Mouse (Mus musculus): ENCODE measurements around the gene Igll1. TPM values are rescaled to one million over a fixed set of nuclear protein-coding genes. Genes with fewer than 3 reads are reported as not detected.

The Igll1 gene
- polyA plus RNA-seq, 1 experiment from 2014 or later: 18.9 TPM

DNA sequence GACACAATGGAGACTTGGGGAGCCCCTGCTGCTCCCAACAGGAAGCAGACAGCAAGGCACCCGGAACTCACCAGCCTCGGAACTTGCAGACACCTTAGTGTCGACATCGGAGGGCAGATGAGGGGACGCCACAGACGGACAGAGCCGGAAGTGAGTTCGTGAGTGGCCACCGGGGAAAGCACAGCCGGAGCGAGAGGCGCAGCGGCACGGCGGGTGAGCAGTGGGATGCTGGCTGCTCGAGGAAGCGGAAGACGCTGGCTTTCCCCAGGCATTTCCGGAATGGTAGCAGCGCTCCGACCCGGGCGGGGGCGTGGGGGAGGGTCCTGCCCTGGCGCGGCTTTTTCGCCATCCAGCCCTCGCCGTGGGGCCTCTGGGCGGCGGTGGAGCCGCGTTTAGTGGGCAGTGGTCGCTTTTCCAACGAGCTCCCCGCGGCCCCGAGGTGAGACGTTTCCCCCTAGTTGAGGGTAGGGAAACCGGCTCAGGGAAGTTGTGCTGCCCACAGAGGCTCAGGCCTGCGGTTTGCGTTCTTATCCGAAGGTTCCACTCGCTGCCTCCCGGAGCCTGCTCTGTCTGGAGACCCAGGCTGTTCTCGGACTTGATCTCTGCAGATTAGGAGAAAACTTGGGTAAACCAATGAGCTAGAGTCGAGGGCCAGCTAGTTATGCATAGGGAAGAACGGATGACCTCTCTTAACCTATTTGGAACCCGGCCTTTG, 7.0 kb upstream of the Igll1 start, which contains the start of the genes Top3b and Vpreb1:
TSS of gene Top3b (plus strand) at position 120 of the 715 bp plus-strand sequence.
TSS of gene Vpreb1 (minus strand) at position 227 of the 715 bp plus-strand sequence.
- Histone ChIP-seq H3K27ac (ENCODE audit: low read depth) (peak within 1 kb of the TSS; percentile 98), H3K4me3 (ENCODE audit: low read depth, low read length) (peak within 1 kb of the TSS; percentile 88), H3K9me3 (ENCODE audit: low read length) (no peaks in the 10 kb centered on the region), H3K4me2 (ENCODE audit: low read depth, low read length) (peak within 1 kb of the TSS; percentile 90), H3K36me3 (replicated peaks; ENCODE audit: insufficient read depth, low read length) (peaks cover 3% of the 10 kb centered on the region; the same call in 1 of the 2 replicates), H3K27me3 (ENCODE audit: insufficient read depth, low read length) (no peaks in the 10 kb centered on the region), H3K4me1 (ENCODE audit: insufficient read depth) (peaks cover 17% of the 10 kb centered on the region), H3K9ac (replicated peaks) (peak within 1 kb of the TSS; percentile 95)
- peak; percentile 98 for ATAC-seq
- under 1% methylated on average over 48 of the region's 49 CpGs for WGBS (ENCODE audit: insufficient replicate concordance)
- peak; percentile 93 for DNase-seq
- TF ChIP-seq CTCF (IDR thresholded peaks at IDR 0.05; ENCODE audit: low read depth) (peak; percentile 39), EP300 (IDR thresholded peaks at IDR 0.05; ENCODE audit: low read depth) (no peak; the same call in 1 of the 2 replicates)

DNA sequence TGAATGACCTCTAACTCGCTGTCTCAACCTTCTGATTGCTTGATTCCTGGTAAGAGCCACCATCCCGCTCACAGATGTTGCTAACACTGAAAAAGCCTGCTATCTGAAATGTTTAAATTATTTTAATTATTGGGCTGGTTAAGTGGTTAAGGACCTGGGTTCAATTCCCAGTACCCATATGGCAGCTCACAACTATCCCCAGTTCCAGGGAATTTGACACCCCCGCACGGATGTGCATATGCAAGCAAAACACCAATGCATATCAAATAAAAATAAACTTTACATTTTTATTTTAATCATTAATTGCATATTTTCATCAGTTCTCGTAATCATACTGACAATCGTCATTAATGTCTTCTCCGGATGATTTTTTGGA, 6.4 kb upstream of the Igll1 start:
- 31% methylated on average over 7 of the region's 7 CpGs for WGBS (ENCODE audit: insufficient replicate concordance)
- peak overlapping the region; percentile 90 for H3K4me2 ChIP-seq (ENCODE audit: low read depth, low read length)
- no peaks in the 10 kb centered on the region for H3K27me3 ChIP-seq (ENCODE audit: insufficient read depth, low read length)
- DNase-seq (no peak), ATAC-seq (no peak)
- no peaks in the 10 kb centered on the region for H3K9me3 ChIP-seq (ENCODE audit: low read length)
- H3K4me3 ChIP-seq (ENCODE audit: low read depth, low read length): peak overlapping the region; percentile 88
- peaks cover 17% of the 10 kb centered on the region for H3K4me1 ChIP-seq (ENCODE audit: insufficient read depth)
- peaks cover 2% of the 10 kb centered on the region; the same call in 1 of the 2 replicates for H3K36me3 ChIP-seq (replicated peaks; ENCODE audit: insufficient read depth, low read length)
- peak overlapping the region; percentile 95; the same call in 1 of the 2 replicates for H3K9ac ChIP-seq (replicated peaks)
- H3K27ac ChIP-seq (ENCODE audit: low read depth): peak overlapping the region; percentile 20; the same call in 1 of the 2 replicates
- TF ChIP-seq CTCF (IDR thresholded peaks at IDR 0.05; ENCODE audit: low read depth) (no peak), EP300 (IDR thresholded peaks at IDR 0.05; ENCODE audit: low read depth) (no peak)

GRCm38 (mm10) chr16:16865696-16866561, 2.1 kb upstream of the Igll1 start:
- Histone ChIP-seq H3K27me3 (ENCODE audit: insufficient read depth, low read length) (no peaks in the 10 kb centered on the region), H3K9ac (replicated peaks) (no peak overlapping the region), H3K4me2 (ENCODE audit: low read depth, low read length) (no peak overlapping the region), H3K27ac (ENCODE audit: low read depth) (peak overlapping the region; percentile 55; the same call in 1 of the 2 replicates), H3K4me3 (ENCODE audit: low read depth, low read length) (no peak overlapping the region), H3K36me3 (replicated peaks; ENCODE audit: insufficient read depth, low read length) (no peaks in the 10 kb centered on the region), H3K9me3 (ENCODE audit: low read length) (no peaks in the 10 kb centered on the region), H3K4me1 (ENCODE audit: insufficient read depth) (peaks cover 14% of the 10 kb centered on the region; the same call in 1 of the 2 replicates)
- DNase-seq (no peak), ATAC-seq (no peak)
- WGBS (ENCODE audit: insufficient replicate concordance): 38% methylated on average over 4 of the region's 5 CpGs
- TF ChIP-seq EP300 (IDR thresholded peaks at IDR 0.05; ENCODE audit: low read depth): no peak
- no peak for TF ChIP-seq CTCF (IDR thresholded peaks at IDR 0.05; ENCODE audit: low read depth)

DNA sequence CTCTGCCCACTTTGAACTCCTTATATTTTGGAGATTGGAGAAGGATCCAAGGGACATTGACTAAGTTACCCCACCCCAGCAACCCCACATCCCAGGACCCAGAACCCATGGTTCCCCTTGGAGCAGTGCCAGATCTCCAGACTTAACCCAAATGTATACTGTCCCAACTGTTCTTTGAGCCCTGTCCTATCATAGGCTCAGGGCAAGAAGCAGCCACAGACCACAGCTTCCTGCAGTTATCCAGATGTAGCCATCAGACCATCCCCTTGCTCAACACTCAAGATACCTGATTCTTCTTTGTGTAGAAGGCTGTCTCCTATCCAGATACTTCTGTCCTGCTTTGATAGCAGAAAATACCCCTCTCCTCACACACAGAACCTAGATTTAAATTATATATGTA, 1.4 kb upstream of the Igll1 start:
- H3K4me3 ChIP-seq (ENCODE audit: low read depth, low read length): no peak overlapping the region
- DNase-seq: peak; percentile 38
- no peaks in the 10 kb centered on the region for H3K9me3 ChIP-seq (ENCODE audit: low read length)
- H3K9ac ChIP-seq (replicated peaks): no peak overlapping the region
- H3K36me3 ChIP-seq (replicated peaks; ENCODE audit: insufficient read depth, low read length): no peaks in the 10 kb centered on the region
- H3K27ac ChIP-seq (ENCODE audit: low read depth): peak overlapping the region; percentile 55
- H3K4me2 ChIP-seq (ENCODE audit: low read depth, low read length): no peak overlapping the region
- H3K4me1 ChIP-seq (ENCODE audit: insufficient read depth): peaks cover 13% of the 10 kb centered on the region; the same call in 1 of the 2 replicates
- ATAC-seq: peak; percentile 68
- TF ChIP-seq CTCF (IDR thresholded peaks at IDR 0.05; ENCODE audit: low read depth) (no peak), EP300 (IDR thresholded peaks at IDR 0.05; ENCODE audit: low read depth) (0 out of 2 replicates have a peak, but pooled peaks have one; percentile 27)
- no peaks in the 10 kb centered on the region for H3K27me3 ChIP-seq (ENCODE audit: insufficient read depth, low read length)

DNA sequence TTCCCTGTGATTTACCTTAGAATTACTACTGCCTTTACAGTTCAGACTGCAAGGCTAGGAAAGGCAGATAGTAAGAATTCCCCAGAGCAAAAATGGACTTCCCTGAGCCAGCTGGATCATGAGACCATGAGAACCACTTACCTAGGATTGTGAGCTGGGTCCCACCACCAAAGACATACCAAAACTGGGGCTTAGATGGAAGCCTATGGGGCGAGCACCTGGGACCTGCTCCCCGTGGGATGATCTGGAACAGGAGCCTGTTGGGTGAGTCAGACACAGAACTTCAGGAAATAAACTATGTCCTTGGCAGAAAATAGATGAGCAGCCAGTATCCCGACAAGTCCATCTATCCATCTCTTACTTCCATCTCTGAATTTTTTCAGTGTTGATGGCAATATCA, 1.5 kb downstream of the Igll1 start:
- ATAC-seq: no peak
- 62% methylated on average over 3 of the region's 3 CpGs for WGBS (ENCODE audit: insufficient replicate concordance)
- Histone ChIP-seq H3K4me2 (ENCODE audit: low read depth, low read length) (no peak overlapping the region), H3K36me3 (replicated peaks; ENCODE audit: insufficient read depth, low read length) (no peaks in the 10 kb centered on the region), H3K27ac (ENCODE audit: low read depth) (no peak overlapping the region), H3K9ac (replicated peaks) (no peak overlapping the region), H3K27me3 (ENCODE audit: insufficient read depth, low read length) (no peaks in the 10 kb centered on the region), H3K4me3 (ENCODE audit: low read depth, low read length) (no peak overlapping the region; the same call in 1 of the 2 replicates), H3K9me3 (ENCODE audit: low read length) (no peaks in the 10 kb centered on the region), H3K4me1 (ENCODE audit: insufficient read depth) (peaks cover 16% of the 10 kb centered on the region)
- DNase-seq: peak; percentile 5
- no peak for TF ChIP-seq EP300 (IDR thresholded peaks at IDR 0.05; ENCODE audit: low read depth)
- no peak for TF ChIP-seq CTCF (IDR thresholded peaks at IDR 0.05; ENCODE audit: low read depth)

All from liver, postnatal 0 days (tissue).